Mouse (Mus musculus) neural tube, embryonic 15.5 days (tissue): ENCODE measurements around the gene Myod1. TPM values are rescaled to one million over a fixed set of nuclear protein-coding genes. Genes with fewer than 3 reads are reported as not detected.

Source experiments
- ATAC-seq: fragments of 200-750 bp; cut with Nextera tagmentation; 2 replicates; pipeline ENCODE4 v1.8.0; 2017; ENCODE audit warnings: mild to moderate bottlenecking, moderate TSS enrichment, moderate library complexity; ENCODE audit not compliant: low FRiP score
- H3K27ac ChIP-seq: fragments of 300-500 bp; sonication (generic); replicated peaks from 2 replicates; pipeline ENCODE4 v1.5.1; 2015; ENCODE audit warnings: mild to moderate bottlenecking, inconsistent platforms
- H3K27me3 ChIP-seq: fragments of 300-500 bp; sonication (generic); replicated peaks from 2 replicates; pipeline ENCODE4 v1.6.1; 2015; ENCODE audit warnings: inconsistent platforms
- H3K36me3 ChIP-seq: fragments of 300-500 bp; sonication (generic); 2 replicates; pipeline ENCODE4 v1.6.1; 2015; ENCODE audit warnings: inconsistent platforms
- H3K4me1 ChIP-seq: fragments of 300-500 bp; sonication (generic); 2 replicates; pipeline ENCODE4 v1.6.1; 2015; ENCODE audit warnings: inconsistent platforms
- H3K4me2 ChIP-seq: fragments of 300-500 bp; sonication (generic); 2 replicates; pipeline ENCODE4 v1.6.1; 2015; ENCODE audit warnings: inconsistent platforms, mild to moderate bottlenecking, moderate library complexity
- H3K4me3 ChIP-seq: fragments of 300-500 bp; sonication (generic); replicated peaks from 2 replicates; pipeline ENCODE4 v1.5.1; 2015; ENCODE audit warnings: mild to moderate bottlenecking, inconsistent platforms
- H3K9ac ChIP-seq: fragments of 300-500 bp; sonication (generic); replicated peaks from 2 replicates; pipeline ENCODE4 v1.6.1; 2015; ENCODE audit warnings: mild to moderate bottlenecking, inconsistent platforms
- H3K9me3 ChIP-seq: fragments of 300-500 bp; sonication (generic); replicated peaks from 2 replicates; pipeline ENCODE4 v1.6.1; 2016; ENCODE audit warnings: inconsistent platforms
- WGBS: fragments of 180-500 bp; shearing (Covaris S2); methylation state at CpG from one replicate; pipeline ENCODE4 v1.1.7; 2015; ENCODE audit warnings: mixed read lengths; 5-methylcytosine and 5-hydroxymethylcytosine counted together
- polyA plus RNA-seq: library from polyadenylated mRNA; unstranded; fragments of >200 nt; fragmentation: Nextera tagmentation; extraction: Ambion mirVana; gene quantifications from 2 replicates; pipeline ENCODE4 v1.2.1, GENCODE M21; 2015

The Myod1 gene
- 2.2 and 2.3 TPM in 2 replicates for polyA plus RNA-seq

GRCm38 (mm10) chr7:46376172-46377007 is at the start of gene Myod1:
Gene Myod1, plus strand, starts transcription at chr7:46376474.
- Histone ChIP-seq H3K4me3 (peak within 1 kb of the TSS; percentile 33), H3K4me2 (peak within 1 kb of the TSS; percentile 56), H3K9me3 (no peaks in the 10 kb centered on the region), H3K4me1 (peaks cover 24% of the 10 kb centered on the region), H3K36me3 (no peaks in the 10 kb centered on the region), H3K27ac (no peak within 1 kb of the TSS), H3K9ac (peak within 1 kb of the TSS; percentile 23; the same call in 1 of the 2 replicates), H3K27me3 (peaks cover 76% of the 10 kb centered on the region)
- peak; percentile 14; the same call in 1 of the 2 replicates for ATAC-seq
- 5% methylated on average over 44 of the region's 44 CpGs for WGBS

GRCm38 (mm10) chr7:46327896-46328295 is 48.4 kb upstream of the Myod1 start:
- H3K9ac ChIP-seq: no peak overlapping the region
- H3K36me3 ChIP-seq: no peaks in the 10 kb centered on the region
- no peaks in the 10 kb centered on the region for H3K4me1 ChIP-seq
- no peak overlapping the region for H3K27ac ChIP-seq
- no peaks in the 10 kb centered on the region for H3K27me3 ChIP-seq
- H3K9me3 ChIP-seq: no peaks in the 10 kb centered on the region
- 74% methylated on average over 4 of the region's 4 CpGs for whole genome bisulfite sequencing
- ATAC-seq: no peak
- H3K4me3 ChIP-seq: no peak overlapping the region
- no peak overlapping the region for H3K4me2 ChIP-seq

GRCm38 (mm10) chr7:46337397-46337796 is 38.9 kb upstream of the Myod1 start:
- ATAC-seq: no peak
- no peak overlapping the region for H3K4me2 ChIP-seq
- H3K27me3 ChIP-seq: no peaks in the 10 kb centered on the region
- H3K27ac ChIP-seq: no peak overlapping the region
- H3K36me3 ChIP-seq: no peaks in the 10 kb centered on the region
- no peaks in the 10 kb centered on the region for H3K4me1 ChIP-seq
- 83% methylated on average over 9 of the region's 9 CpGs for WGBS
- H3K9me3 ChIP-seq: no peaks in the 10 kb centered on the region
- H3K4me3 ChIP-seq: no peak overlapping the region
- no peak overlapping the region for H3K9ac ChIP-seq

GRCm38 (mm10) chr7:46339818-46340217 is 36.5 kb upstream of the Myod1 start:
- no peaks in the 10 kb centered on the region for H3K27me3 ChIP-seq
- no peak overlapping the region for H3K9ac ChIP-seq
- H3K4me3 ChIP-seq: no peak overlapping the region
- H3K4me1 ChIP-seq: no peaks in the 10 kb centered on the region
- H3K36me3 ChIP-seq: no peaks in the 10 kb centered on the region
- no peak overlapping the region for H3K27ac ChIP-seq
- H3K9me3 ChIP-seq: no peaks in the 10 kb centered on the region
- WGBS: 49% methylated on average over 3 of the region's 3 CpGs
- no peak for ATAC-seq
- no peak overlapping the region for H3K4me2 ChIP-seq

GRCm38 (mm10) chr7:46340295-46340694 is 36.0 kb upstream of the Myod1 start:
- Histone ChIP-seq H3K9me3 (no peaks in the 10 kb centered on the region), H3K4me3 (no peak overlapping the region), H3K4me1 (no peaks in the 10 kb centered on the region), H3K4me2 (no peak overlapping the region), H3K27ac (no peak overlapping the region), H3K27me3 (no peaks in the 10 kb centered on the region), H3K36me3 (no peaks in the 10 kb centered on the region), H3K9ac (no peak overlapping the region)
- no peak for ATAC-seq
- 87% methylated on average over 5 of the region's 5 CpGs for WGBS

GRCm38 (mm10) chr7:46341471-46341870 is 34.8 kb upstream of the Myod1 start:
- no peak for ATAC-seq
- no peak overlapping the region for H3K27ac ChIP-seq
- no peak overlapping the region for H3K4me2 ChIP-seq
- no peaks in the 10 kb centered on the region for H3K4me1 ChIP-seq
- H3K27me3 ChIP-seq: 0 out of 2 replicates have a peak, but pooled peaks cover 3% of the 10 kb centered on the region
- no peaks in the 10 kb centered on the region for H3K36me3 ChIP-seq
- H3K9ac ChIP-seq: no peak overlapping the region
- H3K9me3 ChIP-seq: no peaks in the 10 kb centered on the region
- no peak overlapping the region for H3K4me3 ChIP-seq
- WGBS: 84% methylated on average over 9 of the region's 9 CpGs

GRCm38 (mm10) chr7:46347692-46348091 is 28.6 kb upstream of the Myod1 start:
- Histone ChIP-seq H3K36me3 (no peaks in the 10 kb centered on the region), H3K9ac (no peak overlapping the region), H3K27me3 (peaks cover 41% of the 10 kb centered on the region), H3K27ac (no peak overlapping the region), H3K4me3 (no peak overlapping the region), H3K4me2 (no peak overlapping the region), H3K4me1 (peaks cover 7% of the 10 kb centered on the region; the same call in 1 of the 2 replicates), H3K9me3 (no peaks in the 10 kb centered on the region)
- ATAC-seq: no peak
- WGBS: 64% methylated on average over 4 of the region's 4 CpGs

GRCm38 (mm10) chr7:46348813-46349212 is 27.5 kb upstream of the Myod1 start:
- no peaks in the 10 kb centered on the region for H3K9me3 ChIP-seq
- H3K36me3 ChIP-seq: no peaks in the 10 kb centered on the region
- no peak for ATAC-seq
- peak overlapping the region; percentile 26; the same call in 1 of the 2 replicates for H3K9ac ChIP-seq
- peaks cover 41% of the 10 kb centered on the region for H3K27me3 ChIP-seq
- no peak overlapping the region for H3K27ac ChIP-seq
- peak overlapping the region; percentile 58 for H3K4me2 ChIP-seq
- peak overlapping the region; percentile 31 for H3K4me3 ChIP-seq
- WGBS: 4% methylated on average over 35 of the region's 36 CpGs
- peaks cover 7% of the 10 kb centered on the region; the same call in 1 of the 2 replicates for H3K4me1 ChIP-seq

- 61% methylated on average over 9 of the region's 9 CpGs for whole genome bisulfite sequencing
- Histone ChIP-seq H3K27me3 (peaks cover 41% of the 10 kb centered on the region), H3K4me2 (no peak overlapping the region), H3K36me3 (no peaks in the 10 kb centered on the region), H3K4me1 (peaks cover 7% of the 10 kb centered on the region; the same call in 1 of the 2 replicates), H3K4me3 (no peak overlapping the region), H3K27ac (no peak overlapping the region), H3K9ac (no peak overlapping the region), H3K9me3 (no peaks in the 10 kb centered on the region)
- no peak for ATAC-seq
These were observed 26.1 kb upstream of the Myod1 start for GRCm38 (mm10) chr7:46350119-46350702.

- H3K4me1 ChIP-seq: peaks cover 7% of the 10 kb centered on the region; the same call in 1 of the 2 replicates
- 75% methylated on average over 2 of the region's 2 CpGs for WGBS
- H3K36me3 ChIP-seq: no peaks in the 10 kb centered on the region
- no peak overlapping the region for H3K27ac ChIP-seq
- H3K27me3 ChIP-seq: peaks cover 32% of the 10 kb centered on the region
- ATAC-seq: no peak
- H3K9me3 ChIP-seq: no peaks in the 10 kb centered on the region
- no peak overlapping the region for H3K9ac ChIP-seq
- no peak overlapping the region for H3K4me3 ChIP-seq
- no peak overlapping the region for H3K4me2 ChIP-seq
These were observed 23.5 kb upstream of the Myod1 start for GRCm38 (mm10) chr7:46352748-46353147.

GRCm38 (mm10) chr7:46353216-46353615 is 23.1 kb upstream of the Myod1 start:
- Histone ChIP-seq H3K4me2 (no peak overlapping the region), H3K4me3 (no peak overlapping the region), H3K36me3 (no peaks in the 10 kb centered on the region), H3K27me3 (peaks cover 28% of the 10 kb centered on the region), H3K9ac (no peak overlapping the region), H3K4me1 (peaks cover 7% of the 10 kb centered on the region; the same call in 1 of the 2 replicates), H3K9me3 (no peaks in the 10 kb centered on the region), H3K27ac (no peak overlapping the region)
- no peak for ATAC-seq
- 67% methylated on average over 8 of the region's 8 CpGs for WGBS

- Histone ChIP-seq H3K36me3 (no peaks in the 10 kb centered on the region), H3K9ac (no peak overlapping the region), H3K4me2 (no peak overlapping the region), H3K4me1 (peaks cover 4% of the 10 kb centered on the region; the same call in 1 of the 2 replicates), H3K9me3 (no peaks in the 10 kb centered on the region), H3K27ac (no peak overlapping the region), H3K27me3 (peaks cover 21% of the 10 kb centered on the region), H3K4me3 (no peak overlapping the region)
- 82% methylated on average over 4 of the region's 4 CpGs for WGBS
- no peak for ATAC-seq
These were observed 22.4 kb upstream of the Myod1 start for GRCm38 (mm10) chr7:46353875-46354274.
